Mouse (Mus musculus) forebrain, embryonic 13.5 days (tissue): ENCODE measurements around the gene Timm8a2. TPM values are rescaled to one million over a fixed set of nuclear protein-coding genes. Genes with fewer than 3 reads are reported as not detected.

Experiments
- ATAC-seq: fragments of 200-750 bp; cut with Nextera tagmentation; 2 replicates; pipeline ENCODE4 v1.8.0; 2017
- H3K27ac ChIP-seq: fragments of 300-500 bp; sonication (generic); 2 replicates; pipeline ENCODE4 v1.5.1; 2015; ENCODE audit warnings: inconsistent platforms, mild to moderate bottlenecking, moderate library complexity
- H3K27me3 ChIP-seq: fragments of 300-500 bp; sonication (generic); 2 replicates; pipeline ENCODE4 v1.6.1; 2015; ENCODE audit warnings: mild to moderate bottlenecking, inconsistent platforms
- H3K36me3 ChIP-seq: fragments of 300-500 bp; sonication (generic); 2 replicates; pipeline ENCODE4 v1.6.1; 2015; ENCODE audit warnings: mild to moderate bottlenecking, inconsistent platforms; ENCODE audit not compliant: poor library complexity, severe bottlenecking
- H3K4me1 ChIP-seq: fragments of 300-500 bp; sonication (generic); 2 replicates; pipeline ENCODE4 v1.6.1; 2015; ENCODE audit warnings: inconsistent platforms
- H3K4me2 ChIP-seq: fragments of 300-500 bp; sonication (generic); 2 replicates; pipeline ENCODE4 v1.6.1; 2015; ENCODE audit warnings: inconsistent platforms, mild to moderate bottlenecking, moderate library complexity
- H3K4me3 ChIP-seq: fragments of 300-500 bp; sonication (generic); 2 replicates; pipeline ENCODE4 v1.5.1; 2015; ENCODE audit warnings: mild to moderate bottlenecking, inconsistent platforms
- H3K9ac ChIP-seq: fragments of 300-500 bp; sonication (generic); 2 replicates; pipeline ENCODE4 v1.6.1; 2015; ENCODE audit warnings: mild to moderate bottlenecking, inconsistent platforms
- H3K9me3 ChIP-seq: fragments of 300-500 bp; sonication (generic); replicated peaks from 2 replicates; pipeline ENCODE4 v1.6.1; 2016; ENCODE audit warnings: inconsistent platforms
- WGBS: fragments of 180-500 bp; shearing (Covaris S2); methylation state at CpG from one replicate; pipeline ENCODE4 v1.1.7; 2015; 5-methylcytosine and 5-hydroxymethylcytosine counted together
- polyA plus RNA-seq: library from polyadenylated mRNA; unstranded; fragments of >200 nt; fragmentation: Nextera tagmentation; extraction: Ambion mirVana; gene quantifications from 2 replicates; pipeline ENCODE4 v1.2.1, GENCODE M21; 2015

The Timm8a2 gene
- not detected in 2 replicates for polyA plus RNA-seq

GRCm38 (mm10) chr14:122034451-122034850 lies at the start of gene Timm8a2:
Gene Timm8a2, plus strand, starts transcription at chr14:122034674.
- no peak within 1 kb of the TSS for H3K4me2 ChIP-seq
- no peak for ATAC-seq
- H3K27me3 ChIP-seq, result no peaks in the 10 kb centered on the region
- 96% methylated on average over 13 of the region's 13 CpGs for WGBS
- H3K9ac ChIP-seq, result no peak within 1 kb of the TSS
- H3K4me3 ChIP-seq, result no peak within 1 kb of the TSS
- no peaks in the 10 kb centered on the region; the same call in 1 of the 2 replicates for H3K9me3 ChIP-seq
- H3K4me1 ChIP-seq, result no peaks in the 10 kb centered on the region
- H3K27ac ChIP-seq, result no peak within 1 kb of the TSS
- no peaks in the 10 kb centered on the region for H3K36me3 ChIP-seq

DNA sequence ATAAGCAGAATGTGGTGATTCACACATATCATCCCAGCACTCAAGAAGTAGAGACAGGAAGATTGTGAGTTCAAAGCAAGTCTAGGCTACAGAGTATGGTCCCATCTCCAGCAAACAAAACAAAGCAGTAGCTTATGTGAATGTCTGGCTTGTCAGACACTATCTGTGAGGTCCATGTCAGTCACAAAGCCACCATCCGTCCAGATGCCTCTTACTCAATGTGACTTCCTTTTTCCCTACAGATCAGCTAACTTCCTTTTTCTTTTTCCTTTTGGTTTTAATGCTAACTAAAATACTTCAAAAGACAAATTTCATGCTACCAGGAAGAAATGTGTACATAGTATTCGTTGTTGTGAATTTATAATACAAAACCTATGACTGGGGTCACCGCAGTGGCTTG lies 49.0 kb upstream of the Timm8a2 start:
- no peak overlapping the region for H3K27ac ChIP-seq
- no peak for ATAC-seq
- H3K4me3 ChIP-seq, result no peak overlapping the region
- no peak overlapping the region for H3K4me2 ChIP-seq
- H3K36me3 ChIP-seq, result no peaks in the 10 kb centered on the region
- H3K4me1 ChIP-seq, result no peaks in the 10 kb centered on the region
- no peaks in the 10 kb centered on the region for H3K27me3 ChIP-seq
- no peaks in the 10 kb centered on the region for H3K9me3 ChIP-seq
- 88% methylated on average over 3 of the region's 3 CpGs for WGBS
- no peak overlapping the region for H3K9ac ChIP-seq

- H3K9ac ChIP-seq, result no peak overlapping the region
- H3K4me3 ChIP-seq, result no peak overlapping the region
- 93% methylated on average over 6 of the region's 6 CpGs for WGBS
- no peaks in the 10 kb centered on the region for H3K9me3 ChIP-seq
- ATAC-seq, result no peak
- H3K27ac ChIP-seq, result no peak overlapping the region
- H3K27me3 ChIP-seq, result no peaks in the 10 kb centered on the region
- no peak overlapping the region for H3K4me2 ChIP-seq
- no peaks in the 10 kb centered on the region for H3K36me3 ChIP-seq
- no peaks in the 10 kb centered on the region for H3K4me1 ChIP-seq
Measured at GRCm38 (mm10) chr14:121986028-121986427, 48.4 kb upstream of the Timm8a2 start.

GRCm38 (mm10) chr14:121987287-121987686 lies 47.2 kb upstream of the Timm8a2 start:
- Histone ChIP-seq H3K9ac (no peak overlapping the region), H3K4me3 (no peak overlapping the region), H3K27me3 (no peaks in the 10 kb centered on the region), H3K9me3 (no peaks in the 10 kb centered on the region), H3K27ac (no peak overlapping the region), H3K4me2 (no peak overlapping the region), H3K36me3 (no peaks in the 10 kb centered on the region), H3K4me1 (no peaks in the 10 kb centered on the region)
- no peak for ATAC-seq
- WGBS, result 82% methylated on average over 1 of the region's 1 CpGs

- Histone ChIP-seq H3K9ac (no peak overlapping the region), H3K4me1 (no peaks in the 10 kb centered on the region), H3K4me3 (no peak overlapping the region), H3K9me3 (no peaks in the 10 kb centered on the region), H3K4me2 (no peak overlapping the region), H3K36me3 (no peaks in the 10 kb centered on the region), H3K27ac (no peak overlapping the region), H3K27me3 (no peaks in the 10 kb centered on the region)
- WGBS, result 90% methylated on average over 4 of the region's 4 CpGs
- no peak for ATAC-seq
Measured at GRCm38 (mm10) chr14:121987691-121988090, 46.8 kb upstream of the Timm8a2 start.

DNA sequence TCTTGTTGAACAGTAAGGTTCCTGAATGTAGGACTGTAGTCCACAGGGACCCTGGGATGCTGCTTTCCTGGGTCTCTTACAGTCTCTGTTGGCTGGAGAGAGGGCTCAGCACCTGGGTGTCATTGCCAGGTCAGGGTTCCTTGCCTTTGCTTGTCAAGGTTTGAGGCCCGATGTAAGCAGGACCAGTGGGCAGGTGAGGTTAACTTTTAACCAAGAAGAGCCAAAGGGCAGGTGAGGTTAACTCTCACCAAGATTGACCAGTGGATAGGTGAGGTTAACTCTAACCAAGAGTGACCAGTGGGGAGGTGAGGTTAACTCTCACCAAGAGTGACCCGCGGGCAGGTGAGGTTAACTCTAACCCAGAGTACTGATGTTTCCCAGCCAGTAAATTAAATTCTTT lies 45.1 kb upstream of the Timm8a2 start:
- Histone ChIP-seq H3K36me3 (peaks cover 5% of the 10 kb centered on the region), H3K27ac (no peak overlapping the region), H3K27me3 (no peaks in the 10 kb centered on the region), H3K9ac (no peak overlapping the region), H3K4me2 (no peak overlapping the region), H3K4me1 (no peaks in the 10 kb centered on the region), H3K4me3 (no peak overlapping the region), H3K9me3 (no peaks in the 10 kb centered on the region)
- no peak for ATAC-seq
- 92% methylated on average over 3 of the region's 3 CpGs for WGBS

DNA sequence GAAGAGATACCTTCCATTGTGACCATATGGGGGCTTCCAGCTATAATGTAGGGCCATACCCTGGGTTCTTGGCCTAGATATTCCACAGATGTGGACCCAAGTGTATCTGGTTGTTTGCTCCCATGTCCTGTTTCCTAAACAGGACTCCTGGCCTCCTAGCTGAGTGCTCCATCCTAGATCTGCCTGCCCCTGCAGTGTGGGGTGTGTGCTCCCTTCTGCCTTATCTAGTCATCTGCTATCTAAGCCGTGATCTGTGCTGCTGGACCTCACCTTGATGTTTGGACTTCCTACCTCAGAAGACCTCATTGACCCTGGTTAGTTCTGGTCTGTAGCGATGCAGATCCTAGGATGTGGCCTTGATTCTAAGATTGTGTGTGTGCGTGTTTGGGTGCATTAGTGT lies 44.6 kb upstream of the Timm8a2 start:
- 95% methylated on average over 3 of the region's 3 CpGs for WGBS
- no peaks in the 10 kb centered on the region for H3K4me1 ChIP-seq
- H3K9me3 ChIP-seq, result no peaks in the 10 kb centered on the region
- H3K36me3 ChIP-seq, result peaks cover 9% of the 10 kb centered on the region
- H3K27me3 ChIP-seq, result no peaks in the 10 kb centered on the region
- H3K9ac ChIP-seq, result no peak overlapping the region
- no peak for ATAC-seq
- H3K4me2 ChIP-seq, result no peak overlapping the region
- H3K27ac ChIP-seq, result no peak overlapping the region
- H3K4me3 ChIP-seq, result no peak overlapping the region

DNA sequence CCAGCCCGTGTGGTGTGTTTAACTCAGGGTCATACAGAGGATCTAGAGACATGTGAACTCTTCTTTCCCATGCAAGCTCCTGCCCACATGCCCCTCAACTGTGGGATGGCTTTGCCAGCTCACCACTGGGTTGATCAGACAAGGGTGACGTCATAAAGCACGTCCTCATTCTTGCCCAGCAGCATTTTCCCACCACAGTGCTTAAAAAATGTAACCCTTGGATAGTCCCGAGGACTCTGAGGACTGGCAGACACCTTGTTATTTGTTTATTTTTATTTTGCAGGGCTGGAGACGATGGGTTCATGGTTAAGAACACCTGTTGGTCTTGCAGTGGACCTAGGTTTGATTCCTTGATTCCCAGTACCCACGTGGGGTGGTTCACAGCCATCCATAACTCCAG lies 43.6 kb upstream of the Timm8a2 start:
- Histone ChIP-seq H3K9me3 (no peaks in the 10 kb centered on the region), H3K27me3 (no peaks in the 10 kb centered on the region), H3K9ac (no peak overlapping the region), H3K4me3 (no peak overlapping the region), H3K4me2 (no peak overlapping the region), H3K36me3 (peaks cover 19% of the 10 kb centered on the region), H3K4me1 (no peaks in the 10 kb centered on the region), H3K27ac (no peak overlapping the region)
- WGBS, result 89% methylated on average over 6 of the region's 6 CpGs
- no peak for ATAC-seq

DNA sequence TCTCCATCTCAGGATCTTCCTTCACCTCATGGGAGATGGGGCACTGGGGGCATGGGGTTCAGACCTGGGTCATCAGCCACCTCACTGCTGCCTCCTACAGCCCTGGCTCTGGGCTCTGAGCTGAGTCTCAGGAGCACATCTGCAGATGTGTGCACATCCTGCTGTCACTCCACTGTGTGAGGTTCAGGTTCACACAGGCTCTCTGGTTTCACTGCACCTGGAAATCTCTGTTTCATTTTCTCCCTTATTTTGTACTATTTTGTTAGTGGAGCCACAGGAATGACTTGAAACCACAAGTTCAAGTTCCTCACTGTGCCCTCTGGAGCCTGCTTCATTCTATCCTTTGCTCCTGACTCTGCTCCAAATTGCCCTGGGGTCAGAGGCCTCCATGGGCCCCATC lies 42.6 kb upstream of the Timm8a2 start:
- no peak overlapping the region for H3K4me2 ChIP-seq
- no peak overlapping the region for H3K4me3 ChIP-seq
- no peak for ATAC-seq
- no peaks in the 10 kb centered on the region for H3K4me1 ChIP-seq
- H3K36me3 ChIP-seq, result peaks cover 26% of the 10 kb centered on the region
- H3K27ac ChIP-seq, result no peak overlapping the region
- H3K27me3 ChIP-seq, result no peaks in the 10 kb centered on the region
- no peaks in the 10 kb centered on the region for H3K9me3 ChIP-seq
- no peak overlapping the region for H3K9ac ChIP-seq

DNA sequence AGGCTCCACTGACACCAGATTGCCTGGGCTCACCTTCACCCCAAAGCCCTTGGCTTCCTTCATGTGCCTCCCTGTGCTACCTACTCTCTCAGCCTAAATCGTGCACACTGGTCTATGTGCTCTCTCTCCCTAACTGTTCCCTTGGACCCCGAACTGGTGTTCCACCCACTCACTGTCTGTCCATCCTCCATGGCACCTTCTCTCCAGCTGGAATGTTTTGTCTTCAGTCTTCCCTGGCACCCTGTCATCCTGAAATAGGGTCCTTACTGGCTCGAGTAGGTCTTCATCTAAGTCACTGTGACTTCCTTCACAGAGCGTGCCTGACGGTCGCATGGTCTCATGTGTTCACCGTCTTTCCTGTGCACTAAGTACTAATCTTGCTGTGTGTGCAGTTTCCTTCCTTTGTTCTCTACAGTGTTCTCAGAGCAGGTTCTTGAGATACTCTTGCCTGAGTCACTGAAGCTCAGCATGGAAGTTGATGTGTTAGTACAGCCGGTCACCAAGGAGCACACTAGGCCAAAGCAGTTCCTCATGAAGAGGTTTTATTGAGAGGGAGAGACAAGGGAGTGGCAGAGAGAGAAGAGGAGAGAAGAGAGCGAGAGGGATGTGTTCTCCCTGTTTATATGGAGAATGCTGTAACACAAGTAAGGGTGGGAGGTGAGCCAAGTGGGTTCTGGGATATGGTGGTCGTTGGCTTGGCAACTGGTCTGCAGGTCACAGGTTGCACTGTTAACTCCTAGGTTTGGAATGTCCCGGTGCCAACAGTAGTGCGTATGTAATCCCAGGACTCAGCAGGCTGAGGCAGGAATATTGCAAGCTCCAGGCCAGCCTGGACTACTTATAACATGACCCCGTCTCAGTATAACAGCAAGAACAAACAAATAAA lies 41.8 kb upstream of the Timm8a2 start:
- ATAC-seq, result no peak
- Histone ChIP-seq H3K4me1 (no peaks in the 10 kb centered on the region), H3K4me2 (no peak overlapping the region), H3K9ac (no peak overlapping the region), H3K4me3 (no peak overlapping the region), H3K27me3 (no peaks in the 10 kb centered on the region), H3K27ac (no peak overlapping the region), H3K9me3 (no peaks in the 10 kb centered on the region), H3K36me3 (peaks cover 33% of the 10 kb centered on the region)
- 94% methylated on average over 13 of the region's 13 CpGs for WGBS

GRCm38 (mm10) chr14:121993616-121994015 lies 40.9 kb upstream of the Timm8a2 start:
- H3K4me3 ChIP-seq, result no peak overlapping the region
- no peaks in the 10 kb centered on the region for H3K4me1 ChIP-seq
- WGBS, result 96% methylated on average over 4 of the region's 4 CpGs
- H3K36me3 ChIP-seq, result peaks cover 35% of the 10 kb centered on the region
- no peaks in the 10 kb centered on the region for H3K9me3 ChIP-seq
- no peak overlapping the region for H3K9ac ChIP-seq
- no peak overlapping the region for H3K4me2 ChIP-seq
- H3K27ac ChIP-seq, result no peak overlapping the region
- H3K27me3 ChIP-seq, result no peaks in the 10 kb centered on the region
- no peak for ATAC-seq

DNA sequence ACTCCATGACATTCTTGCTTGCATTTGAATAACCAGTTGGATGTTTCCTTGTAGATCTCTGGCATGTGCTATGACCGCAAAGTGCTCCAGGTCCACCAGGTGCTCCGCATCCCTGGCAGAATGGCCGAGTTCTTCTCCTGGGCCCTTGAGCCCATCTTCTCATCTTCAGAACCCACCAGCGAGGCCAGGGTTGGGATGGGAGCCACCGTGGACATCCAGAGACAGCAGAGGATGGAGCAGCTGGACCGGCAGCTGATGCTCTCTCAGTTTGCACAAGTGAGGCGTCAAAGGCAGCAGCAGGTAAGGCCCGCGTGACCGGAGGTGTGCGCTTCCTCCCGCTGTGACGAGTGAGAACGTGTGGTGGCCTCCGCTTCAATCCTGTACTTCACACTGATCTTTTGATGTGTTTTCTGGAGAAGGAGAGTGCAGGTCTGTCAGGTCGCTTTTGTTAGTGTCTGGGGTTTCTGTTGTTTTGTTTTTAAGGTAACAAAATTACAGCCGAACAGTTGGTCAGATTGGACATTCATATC lies 40.2 kb upstream of the Timm8a2 start:
- H3K27ac ChIP-seq, result no peak overlapping the region
- no peak overlapping the region for H3K4me2 ChIP-seq
- no peak overlapping the region for H3K9ac ChIP-seq
- ATAC-seq, result no peak
- no peaks in the 10 kb centered on the region for H3K27me3 ChIP-seq
- WGBS, result 94% methylated on average over 17 of the region's 17 CpGs
- H3K36me3 ChIP-seq, result peaks cover 35% of the 10 kb centered on the region
- H3K9me3 ChIP-seq, result no peaks in the 10 kb centered on the region
- no peak overlapping the region for H3K4me3 ChIP-seq
- H3K4me1 ChIP-seq, result no peaks in the 10 kb centered on the region
